Mouse (Mus musculus): ENCODE data around the gene Wdr34.

- TF ChIP-seq POLR2A (IDR thresholded peaks at IDR 0.05; ENCODE audit: borderline replicate concordance, low read depth, low read length) (no peak), CTCF (IDR thresholded peaks at IDR 0.05; ENCODE audit: low read depth, low read length) (no peak)
These were observed 1.6 kb downstream of the Wdr34 start for GRCm38 (mm10) chr2:30047127-30047526.
